In the genomic region with DNA sequence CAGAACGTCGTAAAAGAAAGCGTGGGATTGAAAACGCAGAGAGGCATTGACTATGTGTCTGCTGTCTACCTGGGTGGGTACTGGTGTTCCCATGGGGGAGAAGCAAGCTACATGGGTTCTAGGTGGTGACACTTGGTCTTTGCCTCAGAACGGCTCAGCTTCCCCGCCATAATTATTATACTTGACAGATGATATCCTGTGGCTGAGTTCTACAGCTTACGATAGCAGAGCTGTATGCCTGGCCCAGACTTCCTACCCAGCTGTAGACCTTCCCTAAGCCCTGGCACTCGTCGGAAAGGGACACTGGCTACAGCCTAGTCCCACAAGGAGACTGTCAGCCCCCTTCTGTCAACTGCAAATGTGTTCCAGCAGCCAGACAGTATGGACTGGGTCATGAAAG, we compare ENCODE assay signal across 11 mouse cellular contexts. TPM values are rescaled to one million over a fixed set of nuclear protein-coding genes. Genes with fewer than 3 reads are reported as not detected.
A peak's percentile ranks its signal among the peaks of the same experiment; 100 is the strongest.
DNase-seq lines count a peak whose midpoint lies in the region; ATAC-seq lines count a peak whose summit lies in the region.
"Had no signal": no experiment of that assay in that cellular context is flagged by ENCODE, and none has a peak within 500 bp of the region (broad histone marks: within the 10 kb centered on the region; RNA-seq: fewer than 3 reads in every experiment).

No protein-coding gene starts in this region.

- peak overlapping the region; percentile 80 for H3K27ac ChIP-seq in kidney, embryonic 14.5 days (ENCODE audit: low read depth, low read length)
- H3K27ac ChIP-seq in embryonic facial prominence, embryonic 14.5 days (replicated peaks; ENCODE audit: low read depth, low read length), result no peak overlapping the region
- peak overlapping the region; percentile 85 for H3K27ac ChIP-seq in hindbrain, embryonic 13.5 days
- 0 out of 2 replicates have a peak overlapping the region, but pooled peaks have one; percentile 28 for H3K27ac ChIP-seq in midbrain, embryonic 15.5 days

- no peak for ATAC-seq in kidney, embryonic 14.5 days (ENCODE audit: low FRiP score, low TSS enrichment)
- 0 out of 2 replicates have a peak, but pooled peaks have one; percentile 6 for ATAC-seq in embryonic facial prominence, embryonic 14.5 days (ENCODE audit: low read depth)
- ATAC-seq in hindbrain, embryonic 13.5 days (ENCODE audit: low FRiP score), result 0 out of 2 replicates have a peak, but pooled peaks have one; percentile 2
- peak; percentile 13; the same call in 1 of the 2 replicates for ATAC-seq in midbrain, embryonic 15.5 days (replicated peaks)
- ATAC-seq: Patski had no signal

- H3K4me3 ChIP-seq in kidney, embryonic 14.5 days (ENCODE audit: low read length), result no peak overlapping the region
- no peak overlapping the region for H3K4me3 ChIP-seq in embryonic facial prominence, embryonic 14.5 days (ENCODE audit: low read depth, low read length)
- H3K4me3 ChIP-seq in hindbrain, embryonic 13.5 days, result no peak overlapping the region
- no peak overlapping the region for H3K4me3 ChIP-seq in midbrain, embryonic 15.5 days

- 10% methylated on average over 9 of the region's 9 CpGs for WGBS in kidney, embryonic 14.5 days
- 20% methylated on average over 9 of the region's 9 CpGs for WGBS in embryonic facial prominence, embryonic 14.5 days
- 8% methylated on average over 9 of the region's 9 CpGs for WGBS in hindbrain, embryonic 13.5 days
- 17% methylated on average over 9 of the region's 9 CpGs for WGBS in midbrain, embryonic 15.5 days

- H3K9ac ChIP-seq in kidney, embryonic 14.5 days (ENCODE audit: low read depth, low read length), result no peak overlapping the region
- no peak overlapping the region for H3K9ac ChIP-seq in embryonic facial prominence, embryonic 14.5 days (ENCODE audit: low read depth, low read length)
- H3K9ac ChIP-seq in hindbrain, embryonic 13.5 days, result no peak overlapping the region
- H3K9ac ChIP-seq in midbrain, embryonic 15.5 days, result no peak overlapping the region

- no peak overlapping the region for H3K4me2 ChIP-seq in kidney, embryonic 14.5 days (replicated peaks; ENCODE audit: low read depth, low read length)
- H3K4me2 ChIP-seq in embryonic facial prominence, embryonic 14.5 days (ENCODE audit: low read depth, low read length), result no peak overlapping the region
- H3K4me2 ChIP-seq in hindbrain, embryonic 13.5 days, result no peak overlapping the region
- no peak overlapping the region for H3K4me2 ChIP-seq in midbrain, embryonic 15.5 days
- H3K4me2 ChIP-seq: heart, embryonic 11.5 days had no signal

- H3K36me3 ChIP-seq in kidney, embryonic 14.5 days (ENCODE audit: control insufficient read depth, insufficient read depth, low read length), result no peaks in the 10 kb centered on the region
- H3K36me3 ChIP-seq in embryonic facial prominence, embryonic 14.5 days (ENCODE audit: control insufficient read depth, insufficient read depth, low read length), result no peaks in the 10 kb centered on the region
- no peaks in the 10 kb centered on the region for H3K36me3 ChIP-seq in hindbrain, embryonic 13.5 days
- no peaks in the 10 kb centered on the region for H3K36me3 ChIP-seq in midbrain, embryonic 15.5 days (replicated peaks)

- no peaks in the 10 kb centered on the region for H3K9me3 ChIP-seq in kidney, embryonic 14.5 days (ENCODE audit: control insufficient read depth, low read length)
- H3K9me3 ChIP-seq in embryonic facial prominence, embryonic 14.5 days (ENCODE audit: control insufficient read depth, low read length), result no peaks in the 10 kb centered on the region
- H3K9me3 ChIP-seq in hindbrain, embryonic 13.5 days, result no peaks in the 10 kb centered on the region
- no peaks in the 10 kb centered on the region for H3K9me3 ChIP-seq in midbrain, embryonic 15.5 days

- H3K27me3 ChIP-seq in kidney, embryonic 14.5 days (ENCODE audit: control insufficient read depth, insufficient read depth, low read length), result no peaks in the 10 kb centered on the region
- H3K27me3 ChIP-seq in embryonic facial prominence, embryonic 14.5 days (replicated peaks; ENCODE audit: control insufficient read depth, insufficient read depth, low read length), result no peaks in the 10 kb centered on the region
- no peaks in the 10 kb centered on the region for H3K27me3 ChIP-seq in hindbrain, embryonic 13.5 days
- no peaks in the 10 kb centered on the region for H3K27me3 ChIP-seq in midbrain, embryonic 15.5 days (replicated peaks)
- H3K27me3 ChIP-seq: Patski had no signal

- peaks cover 84% of the 10 kb centered on the region for H3K4me1 ChIP-seq in kidney, embryonic 14.5 days (ENCODE audit: control insufficient read depth, insufficient read depth, low read length)
- peaks cover 31% of the 10 kb centered on the region for H3K4me1 ChIP-seq in embryonic facial prominence, embryonic 14.5 days (ENCODE audit: control insufficient read depth, insufficient read depth, low read length)
- H3K4me1 ChIP-seq in hindbrain, embryonic 13.5 days (replicated peaks), result peaks cover 81% of the 10 kb centered on the region
- H3K4me1 ChIP-seq in midbrain, embryonic 15.5 days, result peaks cover 53% of the 10 kb centered on the region

- DNase-seq in kidney, postnatal 14 days, result no peak
- no peak for DNase-seq in embryonic facial prominence, embryonic 14.5 days (ENCODE audit: low spot score)
- no peak for DNase-seq in adrenal gland, postnatal 25 days
- no peak for DNase-seq in embryo, embryonic 11 days
- DNase-seq in right cerebral cortex, adult 2 months (ENCODE audit: low spot score in 2 of 2), result no peak
- DNase-seq: adrenal gland, adult 8-10 months had no signal

RNA-seq across cellular contexts. Expression of a gene that starts 37.5 kb away (rescaled TPM):
- polyA plus RNA-seq in kidney, embryonic 14.5 days (2014; fragmentation: Nextera tagmentation; extraction: Ambion mirVana), result 42.0 and 55.6 TPM in 2 replicates
- polyA plus RNA-seq in embryonic facial prominence, embryonic 14.5 days (2014; fragmentation: Nextera tagmentation; extraction: Ambion mirVana), result 12.6 and 15.0 TPM in 2 replicates
- polyA plus RNA-seq in hindbrain, embryonic 13.5 days (2015; fragmentation: Nextera tagmentation; extraction: Ambion mirVana), result 50.3 and 52.3 TPM in 2 replicates
- 31.7 and 39.0 TPM in 2 replicates for polyA plus RNA-seq in midbrain, embryonic 15.5 days (2015; fragmentation: Nextera tagmentation; extraction: Ambion mirVana)
- 0.86 and 1.2 TPM in 2 replicates for total RNA-seq in adrenal gland, postnatal 25 days (2021)
